Comparison of ENCODE assay signal across 8 mouse cellular contexts in the genomic region with DNA sequence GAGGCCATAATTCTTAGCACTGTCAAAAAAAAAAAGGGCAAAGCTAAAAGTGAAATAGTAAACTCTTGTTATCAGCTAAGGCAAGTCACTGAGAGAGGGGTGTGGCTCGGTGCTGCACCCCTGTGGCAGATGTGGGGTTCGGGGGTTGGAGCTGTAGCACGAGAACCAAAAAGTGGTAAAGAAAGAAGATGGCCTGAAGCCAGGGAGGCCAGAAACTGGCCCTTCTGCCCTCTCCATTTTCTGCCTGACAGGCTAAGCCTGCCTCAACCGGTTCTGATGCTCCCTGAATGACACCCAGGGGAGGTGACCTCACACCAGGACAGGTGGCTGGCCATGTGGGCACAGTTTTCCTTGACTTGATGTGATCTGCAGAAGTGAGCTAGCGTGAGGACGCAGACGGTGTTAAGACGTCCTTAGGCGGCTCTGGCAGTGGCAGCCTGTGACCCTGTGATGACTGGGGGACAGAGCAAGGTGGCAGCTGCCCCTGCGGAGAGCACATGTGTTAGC. TPM values are rescaled to one million over a fixed set of nuclear protein-coding genes. Genes with fewer than 3 reads are reported as not detected.
DNase-seq lines count a peak whose midpoint lies in the region; ATAC-seq lines count a peak whose summit lies in the region.

No protein-coding gene starts in this region.

- peak; percentile 62 for DNase-seq in urinary bladder, postnatal 14 days (ENCODE audit: low spot score)
- DNase-seq in urinary bladder, postnatal 4 days (ENCODE audit: low spot score in 2 of 2): no peak
- no peak for DNase-seq in embryonic facial prominence, embryonic 14.5 days (ENCODE audit: low spot score)
- peak; percentile 62 for DNase-seq in naive thymus-derived CD4-positive, alpha-beta T cell, adult 2 months (ENCODE audit: low read depth)
- no peak for DNase-seq in ovary, postnatal 36 days (ENCODE audit: low spot score)
- DNase-seq in frontal cortex, postnatal 14 days (ENCODE audit: low spot score in 2 of 2): no peak
- no peak for DNase-seq in adrenal gland, postnatal 25 days

- peaks cover 30% of the 10 kb centered on the region for H3K36me3 ChIP-seq in embryonic facial prominence, embryonic 14.5 days (ENCODE audit: control insufficient read depth, insufficient read depth, low read length)
- H3K36me3 ChIP-seq in kidney, embryonic 14.5 days (ENCODE audit: control insufficient read depth, insufficient read depth, low read length): peaks cover 10% of the 10 kb centered on the region; the same call in 1 of the 2 replicates

- no peaks in the 10 kb centered on the region for H3K27me3 ChIP-seq in embryonic facial prominence, embryonic 14.5 days (replicated peaks; ENCODE audit: control insufficient read depth, insufficient read depth, low read length)
- no peaks in the 10 kb centered on the region for H3K27me3 ChIP-seq in kidney, embryonic 14.5 days (ENCODE audit: control insufficient read depth, insufficient read depth, low read length)

- no peak overlapping the region for H3K9ac ChIP-seq in embryonic facial prominence, embryonic 14.5 days (ENCODE audit: low read depth, low read length)
- H3K9ac ChIP-seq in kidney, embryonic 14.5 days (ENCODE audit: low read depth, low read length): no peak overlapping the region

- H3K4me1 ChIP-seq in embryonic facial prominence, embryonic 14.5 days (ENCODE audit: control insufficient read depth, insufficient read depth, low read length): peaks cover 22% of the 10 kb centered on the region
- H3K4me1 ChIP-seq in kidney, embryonic 14.5 days (ENCODE audit: control insufficient read depth, insufficient read depth, low read length): peaks cover 32% of the 10 kb centered on the region

- H3K4me2 ChIP-seq in embryonic facial prominence, embryonic 14.5 days (ENCODE audit: low read depth, low read length): 0 out of 2 replicates have a peak overlapping the region, but pooled peaks have one; percentile 8
- H3K4me2 ChIP-seq in kidney, embryonic 14.5 days (replicated peaks; ENCODE audit: low read depth, low read length): no peak overlapping the region

- 37% methylated on average over 10 of the region's 10 CpGs for WGBS in embryonic facial prominence, embryonic 14.5 days
- 33% methylated on average over 10 of the region's 10 CpGs for WGBS in kidney, embryonic 14.5 days

- H3K4me3 ChIP-seq in embryonic facial prominence, embryonic 14.5 days (ENCODE audit: low read depth, low read length): no peak overlapping the region
- no peak overlapping the region for H3K4me3 ChIP-seq in kidney, embryonic 14.5 days (ENCODE audit: low read length)

- H3K27ac ChIP-seq in embryonic facial prominence, embryonic 14.5 days (replicated peaks; ENCODE audit: low read depth, low read length): peak overlapping the region; percentile 74
- H3K27ac ChIP-seq in kidney, embryonic 14.5 days (ENCODE audit: low read depth, low read length): peak overlapping the region; percentile 93

- ATAC-seq in embryonic facial prominence, embryonic 14.5 days (ENCODE audit: low read depth): peak; percentile 28; the same call in 1 of the 2 replicates
- ATAC-seq in kidney, embryonic 14.5 days (ENCODE audit: low FRiP score, low TSS enrichment): 0 out of 2 replicates have a peak, but pooled peaks have one; percentile 11

- no peaks in the 10 kb centered on the region for H3K9me3 ChIP-seq in embryonic facial prominence, embryonic 14.5 days (ENCODE audit: control insufficient read depth, low read length)
- no peaks in the 10 kb centered on the region for H3K9me3 ChIP-seq in kidney, embryonic 14.5 days (ENCODE audit: control insufficient read depth, low read length)

RNA-seq across cellular contexts. Expression of gene Tpcn1, which starts 10.5 kb away (rescaled TPM):
- polyA plus RNA-seq in embryonic facial prominence, embryonic 14.5 days (2014; fragmentation: Nextera tagmentation; extraction: Ambion mirVana): 24.8 and 26.7 TPM in 2 replicates
- 33.8 and 37.3 TPM in 2 replicates for polyA plus RNA-seq in kidney, embryonic 14.5 days (2014; fragmentation: Nextera tagmentation; extraction: Ambion mirVana)
- total RNA-seq in adrenal gland, postnatal 25 days (2021): 40.2 and 42.4 TPM in 2 replicates

RNA-seq across cellular contexts. Expression of gene Iqcd, which starts 10.8 kb away (rescaled TPM):
- polyA plus RNA-seq in embryonic facial prominence, embryonic 14.5 days (2014; fragmentation: Nextera tagmentation; extraction: Ambion mirVana): 0.60 and 1.7 TPM in 2 replicates
- 0.57 and 1.4 TPM in 2 replicates for polyA plus RNA-seq in kidney, embryonic 14.5 days (2014; fragmentation: Nextera tagmentation; extraction: Ambion mirVana)
- total RNA-seq in adrenal gland, postnatal 25 days (2021): 0.57 and 0.67 TPM in 2 replicates

RNA-seq across cellular contexts. Expression of gene Rita1, which starts 34.4 kb away (rescaled TPM):
- 9.9 and 11.4 TPM in 2 replicates for polyA plus RNA-seq in embryonic facial prominence, embryonic 14.5 days (2014; fragmentation: Nextera tagmentation; extraction: Ambion mirVana)
- polyA plus RNA-seq in kidney, embryonic 14.5 days (2014; fragmentation: Nextera tagmentation; extraction: Ambion mirVana): 10.4 and 11.1 TPM in 2 replicates
- total RNA-seq in adrenal gland, postnatal 25 days (2021): 15.9 and 17.5 TPM in 2 replicates

RNA-seq across cellular contexts. Expression of gene Ddx54, which starts 34.6 kb away (rescaled TPM):
- polyA plus RNA-seq in embryonic facial prominence, embryonic 14.5 days (2014; fragmentation: Nextera tagmentation; extraction: Ambion mirVana): 28.2 and 36.4 TPM in 2 replicates
- 22.3 and 37.7 TPM in 2 replicates for polyA plus RNA-seq in kidney, embryonic 14.5 days (2014; fragmentation: Nextera tagmentation; extraction: Ambion mirVana)
- 50.5 and 54.7 TPM in 2 replicates for total RNA-seq in adrenal gland, postnatal 25 days (2021)

RNA-seq across cellular contexts. Expression of gene Cfap73, which starts 56.0 kb away (rescaled TPM):
- polyA plus RNA-seq in embryonic facial prominence, embryonic 14.5 days (2014; fragmentation: Nextera tagmentation; extraction: Ambion mirVana): 1.0 TPM in 1 of 2 replicates, not detected in the other
- not detected in 2 replicates for polyA plus RNA-seq in kidney, embryonic 14.5 days (2014; fragmentation: Nextera tagmentation; extraction: Ambion mirVana)
- total RNA-seq in adrenal gland, postnatal 25 days (2021): 2.8 and 3.1 TPM in 2 replicates

Comparison
In these comparisons a context has a peak if more than half of its experiments do, and no peak if none do; other contexts are left out.
1. DNase-seq: peak in urinary bladder, postnatal 14 days (single experiment) and naive thymus-derived CD4-positive, alpha-beta T cell, adult 2 months (single experiment); none in urinary bladder, postnatal 4 days (0 of 2), embryonic facial prominence, embryonic 14.5 days (single experiment), ovary, postnatal 36 days (single experiment), frontal cortex, postnatal 14 days (0 of 2) and adrenal gland, postnatal 25 days (single experiment).